Mouse (Mus musculus) CH12.LX (cell line): ENCODE data around the gene Creld2. TPM values are rescaled to one million over a fixed set of nuclear protein-coding genes. Genes with fewer than 3 reads are reported as not detected.

Source experiments
- DNase-seq: peaks from one replicate; pipeline ENCODE4 v3.0.0-alpha.2; 2013; ENCODE audit errors: extremely low read depth
- H3K27ac ChIP-seq: 2 replicates; pipeline ENCODE4 v1.5.1; 2012; ENCODE audit warnings: low read depth, mild to moderate bottlenecking, control low read depth, moderate library complexity; ENCODE audit not compliant: insufficient read depth
- H3K27me3 ChIP-seq: replicated peaks from 2 replicates; pipeline ENCODE3; 2012; ENCODE audit warnings: inconsistent platforms
- H3K36me3 ChIP-seq, 2 experiments: replicated peaks in 1 of 2; 2 replicates each; pipeline versions ENCODE3 to v1.6.1; 2012; ENCODE audit warnings: inconsistent platforms in 1 of 2, low read length in 1 of 2, mild to moderate bottlenecking in 1 of 2, mixed read lengths in 1 of 2, moderate library complexity in 1 of 2; ENCODE audit not compliant: control insufficient read depth in 1 of 2, insufficient read depth in 1 of 2
- H3K4me1 ChIP-seq, 2 experiments: 2 replicates each; pipeline ENCODE4 v1.6.1; 2012; ENCODE audit warnings: inconsistent platforms in 1 of 2, moderate library complexity in 1 of 2; ENCODE audit not compliant: insufficient read depth in 2 of 2, control insufficient read depth in 1 of 2
- H3K4me2 ChIP-seq: 2 replicates; pipeline ENCODE4 v1.6.1; 2012; ENCODE audit warnings: low read depth, mild to moderate bottlenecking, control low read depth; ENCODE audit not compliant: poor library complexity, insufficient read depth, severe bottlenecking
- H3K4me3 ChIP-seq, 3 experiments: fragments of 150-350 bp in 1 of 3; sonication (generic) in 1 of 3; replicated peaks in 1 of 3; 2 replicates each; pipeline versions ENCODE3 to v1.5.1; 2011 to 2012; ENCODE audit warnings: low read depth in 2 of 3, low read length in 2 of 3, mild to moderate bottlenecking in 2 of 3, moderate library complexity in 2 of 3, control low read depth in 1 of 3, improper control_type of control experiment in 1 of 3, inconsistent platforms in 1 of 3, mixed read lengths in 1 of 3; ENCODE audit not compliant: poor library complexity in 1 of 3
- H3K79me2 ChIP-seq: replicated peaks from 2 replicates; pipeline ENCODE4 v1.6.1; 2012; ENCODE audit warnings: mild to moderate bottlenecking, moderate library complexity; ENCODE audit not compliant: control insufficient read depth, poor library complexity, insufficient read depth, severe bottlenecking; ENCODE audit errors: extremely low read depth
- H3K9ac ChIP-seq: 2 replicates; pipeline ENCODE4 v1.6.1; 2012; ENCODE audit warnings: low read depth, mild to moderate bottlenecking, control low read depth, moderate library complexity; ENCODE audit not compliant: insufficient read depth
- H3K9me3 ChIP-seq: replicated peaks from 2 replicates; pipeline ENCODE3; 2012; ENCODE audit warnings: low read length, inconsistent platforms, mixed read lengths
- CHD1 ChIP-seq: IDR thresholded peaks from 2 replicates; pipeline ENCODE4 v1.6.1; 2012; ENCODE audit warnings: low read depth, low read length, improper control_type of control experiment, inconsistent platforms
- ETS1 ChIP-seq: conservative IDR thresholded peaks from 2 replicates; pipeline ENCODE4 v1.6.1; 2012; ENCODE audit warnings: low read depth, mild to moderate bottlenecking, inconsistent platforms, low read length, improper control_type of control experiment, moderate library complexity
- IRF4 ChIP-seq: IDR thresholded peaks from 2 replicates; pipeline ENCODE4 v1.6.1; 2014; ENCODE audit warnings: low read depth, mild to moderate bottlenecking, inconsistent platforms, low read length, improper control_type of control experiment
- JUND ChIP-seq: conservative IDR thresholded peaks from 2 replicates; pipeline ENCODE4 v1.6.1; 2011; ENCODE audit warnings: low read depth, low read length, improper control_type of control experiment
- KAT2A ChIP-seq: IDR thresholded peaks from 2 replicates; pipeline ENCODE4 v1.6.1; 2012; ENCODE audit warnings: low read length, improper control_type of control experiment, inconsistent platforms; ENCODE audit not compliant: insufficient replicate concordance
- MAX ChIP-seq: IDR thresholded peaks from 2 replicates; pipeline ENCODE4 v1.6.1; 2011; ENCODE audit warnings: low read length, improper control_type of control experiment
- MAZ ChIP-seq: IDR thresholded peaks from 2 replicates; pipeline ENCODE4 v1.6.1; 2012; ENCODE audit warnings: low read depth, mild to moderate bottlenecking, inconsistent platforms, low read length, improper control_type of control experiment, moderate library complexity
- MYC ChIP-seq: IDR thresholded peaks from 2 replicates; pipeline ENCODE4 v1.6.1; 2011; ENCODE audit warnings: low read depth, mild to moderate bottlenecking, improper control_type of control experiment, low read length
- NELFE ChIP-seq: IDR thresholded peaks from 2 replicates; pipeline ENCODE4 v1.6.1; 2011; ENCODE audit warnings: low read depth, low read length, improper control_type of control experiment
- PAX5 ChIP-seq: IDR thresholded peaks from 2 replicates; pipeline ENCODE4 v1.6.1; 2012; ENCODE audit warnings: low read length, inconsistent platforms, mixed read lengths
- POLR2A ChIP-seq: IDR thresholded peaks from 2 replicates; pipeline ENCODE4 v1.6.1; 2011; ENCODE audit warnings: low read depth, mild to moderate bottlenecking, improper control_type of control experiment, low read length
- RAD21 ChIP-seq: IDR thresholded peaks from 2 replicates; pipeline ENCODE4 v1.6.1; 2011; ENCODE audit warnings: low read depth, mild to moderate bottlenecking, low read length, improper control_type of control experiment, moderate library complexity
- RCOR1 ChIP-seq: conservative IDR thresholded peaks from 2 replicates; pipeline ENCODE4 v1.6.1; 2012; ENCODE audit warnings: low read depth, mild to moderate bottlenecking, inconsistent platforms, low read length, improper control_type of control experiment
- SMC3 ChIP-seq: IDR thresholded peaks from 2 replicates; pipeline ENCODE4 v1.6.1; 2011; ENCODE audit warnings: low read depth, low read length, improper control_type of control experiment
- TBP ChIP-seq: conservative IDR thresholded peaks from 2 replicates; pipeline ENCODE4 v1.6.1; 2011; ENCODE audit warnings: low read depth, low read length, improper control_type of control experiment
- TCF12 ChIP-seq: IDR thresholded peaks from 2 replicates; pipeline ENCODE4 v1.6.1; 2014; ENCODE audit warnings: low read depth, mild to moderate bottlenecking, inconsistent platforms, low read length, improper control_type of control experiment
- ZKSCAN1 ChIP-seq: IDR thresholded peaks from 2 replicates; pipeline ENCODE4 v1.6.1; 2012; ENCODE audit warnings: low read depth, inconsistent platforms, low read length, improper control_type of control experiment, borderline replicate concordance
- dilution Hi-C: fragments of 300-500 bp; cut with MboI; formaldehyde crosslinking; loops from 2 replicates; pipeline ENCODE4 v1.14.3; 2020; ENCODE audit warnings: low sequenced_read_pairs; ENCODE audit not compliant: extremely low pct_unique_long_range_greater_than_20kb, extremely low pct_ligation_motif_present
- in situ Hi-C: fragments of 300-500 bp; cut with MboI; formaldehyde crosslinking; loops from 3 replicates; pipeline ENCODE4 v1.14.3; 2019; ENCODE audit warnings: low sequenced_read_pairs, low pct_ligation_motif_present, low pct_unique_long_range_greater_than_20kb, mixed read lengths
- polyA plus RNA-seq: library from polyadenylated mRNA; unstranded; fragments of >175 nt; gene quantifications from 2 replicates; pipeline ENCODE4 v1.2.1, GENCODE M21; 2012; ENCODE audit warnings: low read depth; ENCODE audit not compliant: insufficient read length
- total RNA-seq, 2 experiments: library from RNA; depleted of rRNA; stranded (reverse); fragments of 300-350 nt in 1 of 2; fragments of >200 nt in 1 of 2; gene quantifications; 2 replicates each; pipeline ENCODE4 v1.2.3; 2012 to 2014

The Creld2 gene
- total and polyA plus RNA-seq, 3 experiments: 63.6 to 93.8 (median 85.0) TPM

- peaks cover 9% of the 10 kb centered on the region for H3K9me3 ChIP-seq
- H3K36me3 ChIP-seq: no peaks in the 10 kb centered on the region
- no peak overlapping the region for H3K4me2 ChIP-seq
- in situ Hi-C loops: no loop called here
- H3K27ac ChIP-seq: no peak overlapping the region
- H3K27me3 ChIP-seq: peaks cover 71% of the 10 kb centered on the region
- H3K4me1 ChIP-seq: peaks cover 6 to 11% of the 10 kb centered on the region in 2 experiments; a peak in 3 of 4 replicates
- no peak overlapping the region for H3K9ac ChIP-seq
- no peak for TF ChIP-seq CHD1
- no peak for TF ChIP-seq RAD21
- no peak for TF ChIP-seq TBP
- dilution Hi-C loops: no loop called here
- DNase-seq: no peak
- no peak overlapping the region for H3K4me3 ChIP-seq
- H3K79me2 ChIP-seq: no peaks in the 10 kb centered on the region
Observed at GRCm38 (mm10) chr15:88843486-88844097, 24.1 kb downstream of the Creld2 start.

DNA sequence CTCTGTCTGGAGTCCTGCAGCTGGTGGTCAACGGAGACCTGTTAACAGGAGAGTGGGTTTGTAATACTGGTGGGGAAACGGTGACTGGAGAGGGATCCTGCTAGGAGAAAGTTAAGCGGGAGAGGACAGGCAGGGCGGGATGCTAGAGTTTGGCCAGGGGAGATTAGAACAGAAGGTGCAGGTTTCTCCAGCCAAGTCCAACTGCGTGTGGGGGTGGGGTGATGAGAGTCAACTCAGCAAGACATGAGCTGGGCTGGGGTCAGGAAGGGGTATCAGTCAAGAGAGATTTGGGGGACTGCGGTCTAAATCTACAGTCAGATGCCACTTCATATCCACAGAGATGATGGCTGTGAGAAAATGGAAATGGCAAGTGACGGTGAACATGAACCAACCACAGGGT, 25.5 kb downstream of the Creld2 start:
- Histone ChIP-seq H3K9ac (no peak overlapping the region), H3K79me2 (no peaks in the 10 kb centered on the region), H3K4me1 (peaks cover 6 to 11% of the 10 kb centered on the region in 2 experiments; a peak in 3 of 4 replicates), H3K27ac (no peak overlapping the region), H3K27me3 (peaks cover 69% of the 10 kb centered on the region), H3K4me2 (no peak overlapping the region), H3K9me3 (peaks cover 9% of the 10 kb centered on the region), H3K36me3 (no peaks in the 10 kb centered on the region), H3K4me3 (no peak overlapping the region)
- dilution Hi-C loops (no loop called here), in situ Hi-C loops (no loop called here)
- DNase-seq: no peak
- TF ChIP-seq POLR2A (no peak), PAX5 (no peak), SMC3 (no peak), ETS1 (no peak), NELFE (no peak), TCF12 (no peak), MYC (no peak), ZKSCAN1 (no peak), KAT2A (no peak), JUND (no peak)

DNA sequence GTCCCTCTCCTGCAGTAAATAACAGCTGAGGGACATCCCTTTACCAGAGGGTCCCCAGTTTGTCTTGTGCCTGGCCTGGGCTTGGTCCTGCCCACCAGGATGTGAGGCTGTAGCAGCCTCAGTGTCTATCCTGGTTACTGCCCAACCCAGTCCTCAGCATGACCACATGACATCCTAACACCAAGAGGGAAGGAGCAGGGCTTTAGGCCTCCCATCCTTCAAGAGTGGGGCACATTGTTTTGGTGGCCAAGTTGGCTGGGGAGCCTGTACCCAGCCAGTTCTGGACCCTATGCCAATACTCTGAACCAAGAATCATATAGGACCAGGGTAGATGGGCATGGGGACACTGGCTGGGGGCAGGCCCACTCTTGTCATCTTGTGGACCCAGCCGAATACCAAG, 29.2 kb downstream of the Creld2 start:
- H3K4me2 ChIP-seq: no peak overlapping the region
- no peaks in the 10 kb centered on the region for H3K36me3 ChIP-seq
- DNase-seq: no peak
- dilution Hi-C loops: no loop called here
- peaks cover 6 to 11% of the 10 kb centered on the region in 2 experiments; a peak in 3 of 4 replicates for H3K4me1 ChIP-seq
- TF ChIP-seq RCOR1: no peak
- no peak for TF ChIP-seq MAX
- TF ChIP-seq MAZ: no peak
- TF ChIP-seq IRF4: no peak
- TF ChIP-seq, all 38 proteins: peak for 0
- Histone ChIP-seq H3K27me3 (peaks cover 85% of the 10 kb centered on the region), H3K9ac (no peak overlapping the region), H3K9me3 (peaks cover 9% of the 10 kb centered on the region), H3K4me3 (no peak overlapping the region), H3K27ac (no peak overlapping the region), H3K79me2 (no peaks in the 10 kb centered on the region)
- in situ Hi-C loops: no loop called here
